Mouse (Mus musculus) CH12.LX (cell line): ENCODE measurements around the gene Unk.

ENCODE experiments used
- RAD21 ChIP-seq: IDR thresholded peaks from 2 replicates; pipeline ENCODE4 v1.6.1; 2011; ENCODE audit warnings: low read depth, mild to moderate bottlenecking, low read length, improper control_type of control experiment, moderate library complexity
- UBTF ChIP-seq: IDR thresholded peaks from 2 replicates; pipeline ENCODE4 v1.6.1; 2012; ENCODE audit warnings: low read depth, mild to moderate bottlenecking, inconsistent platforms, low read length, improper control_type of control experiment, moderate library complexity

- TF ChIP-seq RAD21, result no peak; the same call in none of the 2 replicates
- no peak for TF ChIP-seq UBTF
Measured at GRCm38 (mm10) chr11:116002894-116003293, 27.2 kb upstream of the Unk start.
